Mouse (Mus musculus): ENCODE measurements around the gene Olfr1257. TPM values are rescaled to one million over a fixed set of nuclear protein-coding genes. Genes with fewer than 3 reads are reported as not detected.

The Olfr1257 gene
- not detected for polyA plus RNA-seq (2014; fragmentation: Illumina TruSeq; extraction: RNeasy Lipid Tissue Mini Kit (QIAGEN cat#74804); ENCODE audit: low read depth, low replicate concordance)

DNA sequence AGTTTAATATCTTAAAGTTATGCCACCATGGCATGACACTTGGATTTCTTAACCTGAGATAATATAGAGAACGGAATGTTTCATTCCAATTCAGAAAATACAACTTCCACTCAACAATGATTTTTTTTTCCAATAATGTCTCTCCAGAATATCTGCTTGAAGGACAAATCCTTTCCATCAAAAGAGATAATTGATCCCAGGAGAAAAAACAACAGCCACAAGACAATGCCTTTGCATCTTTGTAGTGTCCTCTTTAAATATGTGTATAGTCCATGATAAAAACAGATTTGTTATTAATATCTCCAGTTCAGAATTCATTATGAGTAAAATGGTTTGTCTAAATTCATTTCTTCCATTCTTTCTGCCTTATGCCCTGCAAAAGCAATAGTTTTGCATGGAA, at the start of gene Olfr1257:
Gene Olfr1257 (plus strand): TSS at position 301 of the 400 bp plus-strand sequence.

DNA sequence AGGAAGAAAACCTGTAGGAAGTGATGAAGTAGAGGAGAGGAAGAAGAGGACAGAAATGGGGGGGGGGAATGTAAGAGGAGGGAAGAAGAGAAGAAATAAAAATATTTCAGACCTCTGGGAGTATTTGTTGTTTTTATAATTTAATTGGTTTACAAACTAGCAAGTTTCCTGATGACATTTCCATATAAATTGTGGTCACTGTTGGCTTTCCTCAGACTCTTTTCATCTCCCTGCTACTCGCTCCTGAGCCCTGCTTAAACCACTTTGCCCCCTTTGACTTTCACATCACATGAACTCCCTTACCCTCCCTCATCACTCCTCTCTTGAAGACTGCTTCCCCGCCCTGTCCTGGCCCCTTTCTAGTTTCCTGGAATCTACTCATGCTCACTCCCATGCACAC, 36.8 kb upstream of the Olfr1257 start, which contains the start of gene Olfr1256:
Gene Olfr1256 (minus strand): TSS at position 101 of the 400 bp plus-strand sequence.

DNA sequence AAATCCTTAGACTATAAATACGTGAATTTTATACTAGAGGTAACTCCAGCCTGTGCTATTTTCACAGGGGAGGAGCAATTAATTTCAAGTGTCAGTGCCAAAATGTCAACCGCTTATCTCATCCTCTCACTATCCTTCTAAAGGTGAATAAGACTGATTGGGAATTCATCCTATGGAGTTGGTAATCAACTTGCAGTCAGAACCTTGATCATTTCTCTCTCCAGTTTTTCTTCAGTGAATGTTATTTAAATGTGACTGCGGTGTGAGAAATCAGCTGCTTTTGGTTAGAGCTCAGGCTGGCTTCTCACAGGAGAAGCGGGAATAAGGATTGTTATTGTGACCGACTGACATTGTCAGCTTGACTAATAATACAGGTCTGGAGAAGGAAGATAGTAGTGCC, 30.1 kb upstream of the Olfr1257 start, which contains the start of gene Olfr48:
Gene Olfr48 (minus strand): TSS at position 101 of the 400 bp plus-strand sequence.

DNA sequence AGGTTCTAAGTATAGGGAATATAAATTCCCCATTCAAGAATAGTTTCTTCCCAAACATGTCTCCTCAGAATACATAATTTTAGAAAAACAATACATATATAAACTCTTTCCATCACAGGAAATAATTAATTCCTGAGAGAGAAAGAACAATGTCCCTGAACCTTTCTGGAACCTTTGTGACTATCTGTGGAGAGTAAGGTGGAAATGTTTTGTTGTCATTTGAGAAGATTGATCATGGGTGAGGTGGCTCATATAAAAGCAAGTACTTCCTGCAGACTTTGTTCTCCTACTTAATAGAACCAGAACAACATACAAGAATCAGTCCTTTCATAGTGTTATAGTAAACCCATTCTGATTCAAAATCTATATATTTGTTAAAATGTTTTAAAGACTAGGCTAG, 48.8 kb downstream of the Olfr1257 start, which contains the start of gene Olfr1258:
Gene Olfr1258 (plus strand): TSS at position 301 of the 400 bp plus-strand sequence.

Other genes starting within 250 kb of the Olfr1257 start
- gene Olfr1249, start 243.5 kb upstream of the Olfr1257 start, polyA plus RNA-seq (2014; fragmentation: Illumina TruSeq; extraction: RNeasy Lipid Tissue Mini Kit (QIAGEN cat#74804); ENCODE audit: low read depth, low replicate concordance), result not detected
- not detected for gene Olfr1250, start 217.0 kb upstream of the Olfr1257 start, polyA plus RNA-seq (2014; fragmentation: Illumina TruSeq; extraction: RNeasy Lipid Tissue Mini Kit (QIAGEN cat#74804); ENCODE audit: low read depth, low replicate concordance)
- not detected for gene Olfr1251, start 206.5 kb upstream of the Olfr1257 start, polyA plus RNA-seq (2014; fragmentation: Illumina TruSeq; extraction: RNeasy Lipid Tissue Mini Kit (QIAGEN cat#74804); ENCODE audit: low read depth, low replicate concordance)
- not detected for gene Olfr1252, start 153.4 kb upstream of the Olfr1257 start, polyA plus RNA-seq (2014; fragmentation: Illumina TruSeq; extraction: RNeasy Lipid Tissue Mini Kit (QIAGEN cat#74804); ENCODE audit: low read depth, low replicate concordance)
- gene Olfr1253, start 121.3 kb upstream of the Olfr1257 start, polyA plus RNA-seq (2014; fragmentation: Illumina TruSeq; extraction: RNeasy Lipid Tissue Mini Kit (QIAGEN cat#74804); ENCODE audit: low read depth, low replicate concordance), result not detected
- not detected for gene Olfr1254, start 84.8 kb upstream of the Olfr1257 start, polyA plus RNA-seq (2014; fragmentation: Illumina TruSeq; extraction: RNeasy Lipid Tissue Mini Kit (QIAGEN cat#74804); ENCODE audit: low read depth, low replicate concordance)
- not detected for gene Olfr1255, start 66.4 kb upstream of the Olfr1257 start, polyA plus RNA-seq (2014; fragmentation: Illumina TruSeq; extraction: RNeasy Lipid Tissue Mini Kit (QIAGEN cat#74804); ENCODE audit: low read depth, low replicate concordance)
- gene Olfr1256, start 36.9 kb upstream of the Olfr1257 start, polyA plus RNA-seq (2014; fragmentation: Illumina TruSeq; extraction: RNeasy Lipid Tissue Mini Kit (QIAGEN cat#74804); ENCODE audit: low read depth, low replicate concordance), result not detected
- gene Olfr48, start 30.2 kb upstream of the Olfr1257 start, polyA plus RNA-seq (2014; fragmentation: Illumina TruSeq; extraction: RNeasy Lipid Tissue Mini Kit (QIAGEN cat#74804); ENCODE audit: low read depth, low replicate concordance), result not detected
- gene Olfr1258, start 48.9 kb downstream of the Olfr1257 start, polyA plus RNA-seq (2014; fragmentation: Illumina TruSeq; extraction: RNeasy Lipid Tissue Mini Kit (QIAGEN cat#74804); ENCODE audit: low read depth, low replicate concordance), result not detected
- gene Olfr1259, start 70.2 kb downstream of the Olfr1257 start, polyA plus RNA-seq (2014; fragmentation: Illumina TruSeq; extraction: RNeasy Lipid Tissue Mini Kit (QIAGEN cat#74804); ENCODE audit: low read depth, low replicate concordance), result not detected
- gene Olfr1260, start 95.9 kb downstream of the Olfr1257 start, polyA plus RNA-seq (2014; fragmentation: Illumina TruSeq; extraction: RNeasy Lipid Tissue Mini Kit (QIAGEN cat#74804); ENCODE audit: low read depth, low replicate concordance), result not detected
- not detected for gene Olfr1261, start 112.8 kb downstream of the Olfr1257 start, polyA plus RNA-seq (2014; fragmentation: Illumina TruSeq; extraction: RNeasy Lipid Tissue Mini Kit (QIAGEN cat#74804); ENCODE audit: low read depth, low replicate concordance)
- gene Olfr1262, start 121.7 kb downstream of the Olfr1257 start, polyA plus RNA-seq (2014; fragmentation: Illumina TruSeq; extraction: RNeasy Lipid Tissue Mini Kit (QIAGEN cat#74804); ENCODE audit: low read depth, low replicate concordance), result not detected
- gene Olfr1263, start 133.7 kb downstream of the Olfr1257 start, polyA plus RNA-seq (2014; fragmentation: Illumina TruSeq; extraction: RNeasy Lipid Tissue Mini Kit (QIAGEN cat#74804); ENCODE audit: low read depth, low replicate concordance), result not detected
- not detected for gene Olfr1264, start 147.1 kb downstream of the Olfr1257 start, polyA plus RNA-seq (2014; fragmentation: Illumina TruSeq; extraction: RNeasy Lipid Tissue Mini Kit (QIAGEN cat#74804); ENCODE audit: low read depth, low replicate concordance)
- gene Olfr1265, start 156.9 kb downstream of the Olfr1257 start, polyA plus RNA-seq (2014; fragmentation: Illumina TruSeq; extraction: RNeasy Lipid Tissue Mini Kit (QIAGEN cat#74804); ENCODE audit: low read depth, low replicate concordance), result not detected
- not detected for gene Olfr140, start 185.2 kb downstream of the Olfr1257 start, polyA plus RNA-seq (2014; fragmentation: Illumina TruSeq; extraction: RNeasy Lipid Tissue Mini Kit (QIAGEN cat#74804); ENCODE audit: low read depth, low replicate concordance)
- not detected for gene Olfr1269, start 243.0 kb downstream of the Olfr1257 start, polyA plus RNA-seq (2014; fragmentation: Illumina TruSeq; extraction: RNeasy Lipid Tissue Mini Kit (QIAGEN cat#74804); ENCODE audit: low read depth, low replicate concordance)

All from kidney, adult 10 weeks (tissue).